Mouse (Mus musculus): ENCODE measurements around the gene Cdh23.

Gene Cdh23

GRCm38 (mm10) chr10:60285676-60286372 is 410.5 kb downstream of the Cdh23 start:
- peak; percentile 75 for DNase-seq (ENCODE audit: low read depth, low spot score)

DNA sequence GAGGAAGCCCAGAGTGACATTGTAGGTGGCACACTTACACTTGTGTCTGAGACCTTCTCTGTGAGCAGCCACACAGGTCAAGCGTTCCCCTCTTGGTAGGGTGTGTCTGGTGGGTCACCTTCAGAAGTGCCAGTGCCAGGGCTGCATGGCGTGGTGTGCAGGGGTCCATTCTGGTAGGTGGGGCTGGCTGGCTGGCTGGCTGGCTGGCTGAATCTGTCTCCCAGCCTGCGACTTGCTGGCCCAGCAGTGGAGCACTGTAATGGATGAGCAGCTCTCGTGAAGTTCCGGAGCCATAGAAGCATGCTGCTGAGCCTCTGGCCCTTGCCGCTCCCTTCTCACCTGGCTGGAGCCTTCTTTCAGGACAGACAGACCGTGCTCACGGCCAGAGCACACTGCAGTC is 411.1 kb downstream of the Cdh23 start:
- no peak for DNase-seq (ENCODE audit: low read depth, low spot score)

DNA sequence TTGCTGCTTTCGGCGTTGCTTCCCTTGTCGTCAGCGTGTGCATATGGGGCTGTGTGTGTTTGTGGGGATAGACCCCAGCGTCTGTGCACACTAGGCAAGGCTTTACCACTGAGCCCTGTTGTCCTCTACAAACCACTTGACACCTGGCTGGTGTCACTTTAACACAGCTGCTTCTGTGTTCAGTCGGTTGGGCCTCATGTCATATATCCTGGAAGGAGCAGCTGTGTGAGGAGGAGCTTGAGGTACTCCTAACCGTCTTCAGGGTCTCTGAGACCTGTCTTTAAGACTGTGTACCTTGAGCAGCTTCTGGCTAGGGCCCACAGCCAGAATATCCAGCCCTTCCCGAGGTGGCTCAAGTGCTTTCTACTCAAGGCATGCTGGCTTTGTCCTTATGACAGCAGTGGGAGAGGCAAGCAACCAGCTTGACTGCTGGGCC is 411.6 kb downstream of the Cdh23 start:
- no peak for DNase-seq (ENCODE audit: low read depth, low spot score)

DNA sequence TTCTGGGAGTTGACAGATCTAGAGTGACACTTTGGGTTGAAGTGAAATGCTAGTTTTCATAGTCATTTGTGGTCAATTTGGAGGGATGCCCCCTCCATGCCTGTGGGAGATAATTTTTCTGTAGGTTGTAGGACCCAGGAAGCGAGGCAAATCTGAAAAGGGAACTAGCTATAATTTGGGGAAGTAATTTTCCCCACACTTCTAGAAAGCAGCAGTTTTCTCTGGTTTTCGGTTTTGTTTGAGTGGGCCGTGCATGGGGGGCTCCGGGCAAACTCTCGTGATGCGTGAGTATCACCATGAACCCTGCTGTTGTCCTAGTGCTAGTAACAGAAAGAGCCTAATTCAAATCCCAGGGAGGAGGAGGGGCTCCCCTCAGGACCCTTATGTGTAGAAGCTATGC is 412.0 kb downstream of the Cdh23 start:
- DNase-seq (ENCODE audit: low read depth, low spot score) = no peak

DNA sequence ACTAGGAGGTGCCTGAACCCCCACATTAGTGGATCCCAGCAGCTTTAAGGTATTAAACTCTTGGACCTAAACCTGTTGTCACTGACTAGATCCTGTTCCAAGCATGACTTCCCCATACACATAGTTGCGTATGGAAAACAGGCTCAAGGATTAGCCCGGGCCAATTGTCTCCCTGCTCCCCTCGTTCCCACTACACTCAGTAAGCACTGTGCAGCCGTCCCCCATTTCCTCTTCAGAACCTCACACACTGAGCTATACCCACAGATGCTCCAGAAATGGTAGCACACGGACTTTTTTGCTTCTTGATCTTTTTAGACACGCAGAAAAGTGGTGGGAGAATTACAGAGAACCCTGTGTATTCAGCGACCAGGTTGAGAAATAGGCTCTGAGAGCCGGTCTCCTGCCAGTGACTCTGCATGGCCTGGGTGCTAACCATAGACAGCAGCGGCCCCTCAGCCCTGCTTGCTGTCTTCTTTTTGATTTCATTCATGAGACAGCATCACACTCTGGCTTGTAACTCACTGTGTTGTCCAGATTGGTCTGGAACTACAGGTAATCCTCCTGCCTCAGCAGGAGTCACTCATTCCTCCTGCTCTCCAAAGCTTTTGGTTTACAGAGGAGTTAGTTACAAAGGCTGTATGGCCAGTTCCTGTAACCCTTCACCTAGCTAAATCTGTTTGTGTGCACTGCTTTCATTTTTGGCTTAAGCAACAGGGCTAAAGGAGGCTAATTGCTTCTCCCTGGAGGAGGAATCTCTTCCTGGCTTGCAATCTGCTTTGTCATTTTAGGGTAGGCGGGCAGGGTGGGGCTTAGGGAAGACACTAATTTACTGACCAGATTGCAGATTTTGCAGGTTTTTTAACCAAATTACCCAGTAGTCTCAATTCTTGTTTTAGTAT is 413.9 kb downstream of the Cdh23 start:
- no peak for DNase-seq (ENCODE audit: low read depth, low spot score)

GRCm38 (mm10) chr10:60281571-60282050 is 414.7 kb downstream of the Cdh23 start:
- DNase-seq (ENCODE audit: low read depth, low spot score) = no peak

GRCm38 (mm10) chr10:60280353-60280752 is 415.9 kb downstream of the Cdh23 start:
- DNase-seq (ENCODE audit: low read depth, low spot score) = no peak

- DNase-seq (ENCODE audit: low read depth, low spot score) = no peak
Observed at GRCm38 (mm10) chr10:60279941-60280301, 416.4 kb downstream of the Cdh23 start.

DNA sequence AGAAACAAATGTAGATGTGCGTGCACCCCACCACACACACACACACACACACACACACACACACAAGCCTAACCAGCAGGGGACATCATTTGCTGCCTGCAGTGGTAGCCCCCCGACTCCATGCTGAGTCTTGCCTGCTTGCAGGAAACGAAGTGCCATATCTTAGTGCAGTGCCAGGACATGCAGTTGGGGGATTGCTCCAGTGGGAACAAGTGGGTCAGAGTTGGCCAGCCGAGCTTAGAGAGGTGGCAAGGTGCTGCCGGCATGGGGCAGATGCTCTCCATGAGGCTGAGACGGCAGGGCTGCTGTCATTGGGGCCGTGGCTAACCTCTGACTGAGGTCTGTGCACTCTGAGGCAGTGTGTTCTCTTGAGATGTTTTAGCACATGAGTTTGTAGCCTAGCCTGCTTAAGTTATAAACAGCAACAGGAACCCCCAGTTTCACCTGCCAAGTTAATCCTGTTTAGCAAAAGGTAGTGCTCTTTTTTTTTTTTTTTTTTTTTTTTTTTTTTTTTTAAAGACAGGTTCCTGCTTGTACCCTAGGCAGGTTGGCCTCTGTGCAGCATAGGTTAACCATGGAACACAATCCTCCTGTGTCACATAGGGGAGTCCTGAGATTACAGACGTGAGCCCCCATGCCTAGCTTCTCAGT is 416.9 kb downstream of the Cdh23 start:
- no peak for DNase-seq (ENCODE audit: low read depth, low spot score)

- DNase-seq (ENCODE audit: low read depth, low spot score) = no peak
Observed at GRCm38 (mm10) chr10:60278786-60279185, 417.5 kb downstream of the Cdh23 start.

DNA sequence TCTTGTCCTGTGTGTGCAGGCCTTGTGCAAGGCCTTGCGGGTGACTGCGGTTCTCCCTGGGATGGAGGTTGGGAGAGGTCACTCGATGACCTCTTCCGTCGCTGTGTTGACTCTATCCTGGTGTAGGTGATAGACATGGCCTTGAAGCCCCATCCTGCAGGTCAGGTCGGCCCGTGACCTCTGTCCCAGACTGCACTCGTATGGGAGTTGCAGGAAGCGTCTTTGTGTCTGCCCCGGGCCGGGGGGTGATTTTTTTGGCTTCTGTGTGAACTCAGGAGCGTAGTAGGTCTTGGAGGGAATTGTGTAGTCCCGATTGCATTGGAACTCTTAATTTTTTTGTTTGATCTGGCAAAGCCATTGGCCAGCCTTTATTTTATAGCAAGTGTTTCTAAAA is 418.3 kb downstream of the Cdh23 start:
- no peak for DNase-seq (ENCODE audit: low read depth, low spot score)

DNA sequence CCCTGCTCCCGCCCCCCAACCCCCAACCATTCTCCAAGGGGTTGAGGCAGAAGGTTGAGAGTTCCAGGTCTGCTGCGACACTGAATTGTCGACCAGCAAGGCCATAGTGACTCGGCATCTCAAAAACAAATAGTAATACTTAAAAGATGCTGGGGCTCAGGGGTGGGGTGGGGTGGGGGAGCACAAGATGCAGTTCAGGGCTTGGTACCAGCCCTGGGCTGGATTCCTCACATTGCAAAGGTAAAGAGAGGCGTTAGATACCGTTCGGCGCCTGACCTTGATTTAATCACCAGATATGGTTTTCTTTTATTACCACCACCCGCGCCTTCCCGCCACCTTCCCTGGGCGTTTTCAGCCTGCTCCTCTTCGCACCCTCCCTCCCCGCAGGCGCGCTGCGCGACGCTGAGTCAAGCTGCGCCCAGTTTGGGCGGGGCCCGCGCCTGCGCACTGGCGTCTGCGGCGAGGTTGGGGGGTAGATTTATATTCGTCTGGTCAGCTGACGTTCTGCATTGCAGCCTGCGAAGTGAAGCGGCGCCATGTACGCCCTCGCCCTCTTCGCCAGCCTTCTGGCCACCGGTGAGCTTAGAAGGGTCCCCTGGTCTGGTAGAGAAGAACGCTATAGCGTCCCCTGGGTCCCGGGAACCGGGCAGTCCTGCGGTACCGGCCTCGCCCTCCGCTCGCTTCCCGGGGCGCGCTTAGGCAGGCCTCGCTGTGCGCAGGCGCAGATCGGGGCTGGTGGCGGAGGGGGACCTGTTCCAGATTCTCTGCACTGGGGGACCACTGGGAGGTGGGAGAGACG is 418.9 kb downstream of the Cdh23 start, which contains the start of gene Psap:
Gene Psap, plus strand, starts transcription at position 421 of the 799 bp plus-strand sequence.
- DNase-seq (ENCODE audit: low read depth, low spot score) = peak; percentile 92

DNA sequence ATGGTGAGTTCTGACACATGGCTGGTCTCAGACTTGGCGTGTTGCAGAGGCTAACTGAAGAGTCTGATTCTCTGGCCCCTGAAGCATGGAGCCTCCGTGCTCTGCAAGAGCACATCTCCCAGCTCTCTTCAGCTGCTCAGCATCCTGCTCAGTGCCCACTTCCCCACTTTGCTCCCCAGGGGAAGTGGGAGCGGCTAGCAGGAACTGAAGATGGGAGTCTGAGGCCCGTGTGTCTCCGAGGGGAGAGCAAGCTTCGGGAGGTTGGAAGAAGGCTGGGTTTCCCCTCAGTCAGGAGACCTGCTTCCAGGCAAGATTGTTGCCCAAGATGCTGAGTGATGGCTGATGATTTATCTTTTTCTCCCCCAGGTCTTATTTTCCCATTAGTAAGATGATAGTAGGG is 422.9 kb downstream of the Cdh23 start:
- DNase-seq (ENCODE audit: low read depth, low spot score) = no peak

- no peak for DNase-seq (ENCODE audit: low read depth, low spot score)
Observed at GRCm38 (mm10) chr10:60272241-60272640, 424.0 kb downstream of the Cdh23 start.

GRCm38 (mm10) chr10:60271015-60271414 is 425.3 kb downstream of the Cdh23 start:
- DNase-seq (ENCODE audit: low read depth, low spot score) = no peak

- no peak for DNase-seq (ENCODE audit: low read depth, low spot score)
Observed at GRCm38 (mm10) chr10:60269141-60270064, 426.9 kb downstream of the Cdh23 start.

DNA sequence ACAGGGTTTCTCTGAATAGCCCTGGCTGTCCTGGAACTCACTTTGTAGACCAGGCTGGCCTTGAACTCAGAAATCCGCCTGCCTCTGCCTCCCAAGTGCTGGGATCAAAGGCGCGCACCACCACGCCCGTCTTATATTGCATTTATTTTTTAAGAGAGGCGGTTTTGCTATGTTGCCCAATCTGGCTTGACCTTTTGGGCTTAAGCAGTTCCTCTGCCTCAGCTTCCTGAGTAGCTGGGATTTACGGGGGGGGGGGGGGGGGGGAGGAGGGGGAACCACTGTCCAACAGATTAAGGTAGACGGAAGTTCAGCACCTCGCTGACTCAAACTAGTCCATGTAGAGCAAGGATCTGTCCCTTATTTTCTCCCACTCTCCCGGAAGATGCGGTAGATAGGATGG is 427.6 kb downstream of the Cdh23 start:
- DNase-seq (ENCODE audit: low read depth, low spot score) = no peak

- DNase-seq (ENCODE audit: low read depth, low spot score) = no peak
Observed at GRCm38 (mm10) chr10:60266842-60267401, 429.4 kb downstream of the Cdh23 start.

DNA sequence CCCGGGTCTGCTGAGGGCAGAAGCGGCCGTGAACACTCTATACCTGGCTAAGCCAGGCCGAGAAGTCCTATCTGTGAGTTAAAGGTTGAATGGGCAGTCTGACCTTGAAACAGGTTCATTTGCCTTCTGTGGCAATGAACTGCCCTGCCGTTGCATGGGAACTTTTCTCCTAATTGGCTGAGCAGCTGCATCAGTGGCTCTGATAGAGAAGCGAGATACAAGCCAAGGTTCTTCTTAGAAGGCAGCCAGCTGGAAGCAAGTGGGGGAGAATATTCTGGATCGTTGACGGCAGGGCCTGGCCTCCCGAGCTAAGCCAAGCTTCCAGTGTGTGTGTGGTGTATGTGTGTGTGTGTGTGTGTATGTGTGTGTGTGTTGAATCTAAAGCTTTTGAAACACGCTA is 431.0 kb downstream of the Cdh23 start:
- no peak for DNase-seq (ENCODE audit: low read depth, low spot score)

GRCm38 (mm10) chr10:60263351-60263750 is 432.9 kb downstream of the Cdh23 start:
- no peak for DNase-seq (ENCODE audit: low read depth, low spot score)
